Mouse (Mus musculus): ENCODE data around the gene Abhd16a.

The Abhd16a gene

DNA sequence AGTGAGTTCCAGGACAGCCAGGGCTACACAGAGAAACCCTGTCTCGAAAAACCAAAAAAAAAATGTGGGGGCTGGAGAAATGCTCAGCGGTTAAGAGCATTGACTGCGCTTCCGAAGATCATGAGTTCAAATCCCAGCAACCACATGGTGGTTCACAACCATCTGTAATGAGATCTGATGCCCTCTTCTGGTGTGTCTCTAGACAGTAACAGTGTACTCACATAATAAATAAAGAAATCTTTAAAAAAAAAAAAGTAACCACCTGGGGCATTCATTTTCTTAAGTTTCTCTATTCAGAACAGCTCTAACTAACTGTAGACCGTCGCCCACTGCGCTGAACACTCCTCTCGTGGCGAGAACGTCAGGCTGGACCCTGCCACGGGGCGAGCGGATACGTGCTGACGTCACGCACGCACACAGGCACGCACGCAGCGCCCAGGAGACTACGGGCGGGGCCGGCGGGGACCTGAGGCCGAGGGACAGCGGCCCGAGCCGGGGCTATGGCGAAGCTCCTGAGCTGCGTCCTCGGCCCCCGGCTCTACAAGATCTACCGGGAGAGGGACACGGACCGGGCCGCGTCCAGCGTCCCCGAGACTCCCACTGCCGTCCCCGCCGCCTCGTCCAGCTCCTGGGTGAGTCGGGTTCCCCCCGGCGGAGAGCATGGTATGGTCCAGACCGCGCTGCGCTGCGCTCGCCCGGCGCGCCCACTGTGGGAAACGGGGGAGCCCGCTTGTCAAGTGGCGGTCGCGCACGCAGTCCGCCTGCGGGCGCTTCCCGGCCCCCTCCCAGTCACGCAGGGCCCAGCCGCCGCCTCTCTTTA lies at the start of gene Abhd16a:
TSS of gene Abhd16a (plus strand) at position 439 of the 820 bp plus-strand sequence.
- peak; percentile 95 for DNase-seq

GRCm38 (mm10) chr17:35043794-35044193 lies 45.3 kb upstream of the Abhd16a start:
- no peak for DNase-seq

- no peak for DNase-seq
Observed at GRCm38 (mm10) chr17:35044904-35045806, 43.9 kb upstream of the Abhd16a start.

DNA sequence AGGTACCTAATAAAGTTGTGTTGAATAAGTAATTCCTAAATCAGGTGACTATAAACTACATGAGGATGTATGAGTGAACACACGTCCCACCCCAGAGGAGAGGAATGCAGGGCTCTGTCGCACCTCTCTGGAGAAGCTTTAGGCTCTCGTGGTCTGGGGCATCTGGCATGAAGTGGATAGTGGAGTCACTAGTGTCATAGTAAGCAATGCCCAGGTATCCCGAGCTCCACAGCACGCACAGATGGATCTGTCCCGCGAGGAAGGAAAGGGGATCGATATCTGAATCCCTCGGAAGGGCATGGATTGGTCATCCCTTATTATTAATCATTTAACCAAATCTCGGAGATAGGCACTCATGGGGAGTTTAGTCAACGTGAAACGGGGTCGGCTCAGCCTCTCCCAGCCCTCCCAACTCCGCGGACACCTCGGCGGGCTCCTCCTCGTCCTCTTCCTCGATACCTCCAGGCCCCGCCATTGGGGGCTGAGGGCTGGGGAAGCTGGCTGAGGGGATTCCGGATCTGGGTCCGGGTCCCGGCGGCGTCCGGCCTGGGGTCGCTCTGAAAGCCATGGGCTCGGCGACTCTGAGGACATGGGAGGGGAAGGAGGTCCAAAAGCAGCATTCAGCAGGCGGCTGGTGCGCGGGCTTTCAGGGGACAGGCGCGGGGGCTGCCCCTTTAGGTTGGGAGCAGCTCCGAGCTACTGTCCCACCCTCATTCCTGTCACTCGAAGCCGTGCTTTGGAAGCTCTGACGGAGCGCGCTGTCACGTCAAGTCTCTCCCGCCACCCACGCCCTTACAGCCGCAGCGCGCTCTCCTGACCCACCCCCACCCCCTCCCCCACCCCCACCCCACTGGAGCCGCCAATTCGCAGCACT lies 43.0 kb upstream of the Abhd16a start:
- no peak for DNase-seq

DNA sequence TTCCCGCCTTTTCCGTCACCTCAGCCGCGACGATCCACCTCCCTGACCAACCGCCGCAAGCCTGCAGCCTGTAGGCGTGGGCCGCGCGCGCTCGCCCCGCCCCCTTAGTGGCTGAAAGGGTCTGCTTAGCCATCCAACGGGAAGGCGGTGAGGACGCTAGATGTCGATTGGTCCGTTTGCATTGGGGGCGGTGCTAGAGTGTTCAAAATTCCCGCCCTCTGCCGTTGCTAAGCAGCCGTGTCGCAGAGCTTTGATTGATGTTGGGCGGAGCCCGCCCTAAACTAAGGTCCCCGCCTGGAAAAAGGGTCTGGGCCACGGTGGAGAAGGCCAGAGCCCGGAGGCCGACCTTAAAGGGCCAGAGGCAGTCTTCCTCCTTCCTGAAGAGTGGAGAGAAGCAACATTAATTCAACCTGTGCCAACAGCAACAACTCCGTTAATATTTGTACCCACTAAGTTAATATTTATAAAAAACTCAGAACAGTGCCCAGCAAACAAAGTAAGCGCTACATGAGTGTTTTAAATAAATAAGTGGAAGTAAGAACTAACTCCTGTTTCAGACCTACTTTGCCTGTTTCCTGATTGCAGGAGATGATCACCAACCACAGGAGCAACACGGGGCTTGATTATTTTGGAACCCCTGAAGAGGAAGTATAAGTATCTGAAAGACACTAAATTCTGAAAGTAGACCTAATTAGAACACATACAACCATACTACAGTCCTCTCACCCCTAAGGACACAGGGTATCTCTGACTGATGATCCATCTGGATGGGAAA lies 42.2 kb upstream of the Abhd16a start, which contains the start of gene Msh5:
TSS of gene Msh5 (minus strand) at position 65 of the 775 bp plus-strand sequence.
- DNase-seq = peak; percentile 98

GRCm38 (mm10) chr17:35047688-35048087 lies 41.4 kb upstream of the Abhd16a start:
- no peak for DNase-seq

DNA sequence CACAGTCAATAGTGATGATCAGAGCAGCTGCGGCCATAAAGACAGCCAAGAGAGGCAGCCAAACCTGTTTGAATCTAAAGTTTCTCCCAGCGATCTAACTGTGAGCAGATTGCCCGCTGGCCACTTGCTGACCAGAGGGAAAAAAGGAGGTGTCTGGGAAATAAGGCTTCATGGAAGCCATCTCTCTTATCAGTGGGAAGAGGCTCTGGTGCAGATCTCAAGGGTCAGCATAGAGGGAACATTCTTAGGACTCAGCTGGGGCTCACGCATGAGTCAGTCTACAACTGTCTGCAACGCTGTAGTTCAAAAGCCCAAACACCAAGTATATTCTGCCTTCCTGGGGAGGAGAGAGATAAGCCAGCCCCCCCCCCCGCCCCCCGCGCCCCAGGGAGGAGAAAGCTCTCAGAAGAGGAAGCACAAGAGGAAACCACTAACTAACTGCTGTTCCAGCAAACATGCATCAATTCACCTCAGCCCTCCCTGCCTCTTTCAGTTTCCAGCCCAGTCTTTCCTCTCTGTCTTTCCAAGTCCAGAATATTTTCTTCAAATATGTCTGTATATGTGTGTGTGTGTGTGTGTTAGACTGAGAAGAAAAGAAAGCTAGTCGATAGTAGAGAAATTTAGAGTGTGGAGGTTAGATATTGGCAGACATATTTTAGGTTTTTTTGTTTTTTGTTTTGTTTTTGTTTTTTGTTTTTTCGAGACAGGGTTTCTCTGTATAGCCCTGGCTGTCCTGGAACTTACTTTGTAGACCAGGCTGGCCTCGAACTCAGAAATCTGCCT lies 40.7 kb upstream of the Abhd16a start:
- peak; percentile 62 for DNase-seq

DNA sequence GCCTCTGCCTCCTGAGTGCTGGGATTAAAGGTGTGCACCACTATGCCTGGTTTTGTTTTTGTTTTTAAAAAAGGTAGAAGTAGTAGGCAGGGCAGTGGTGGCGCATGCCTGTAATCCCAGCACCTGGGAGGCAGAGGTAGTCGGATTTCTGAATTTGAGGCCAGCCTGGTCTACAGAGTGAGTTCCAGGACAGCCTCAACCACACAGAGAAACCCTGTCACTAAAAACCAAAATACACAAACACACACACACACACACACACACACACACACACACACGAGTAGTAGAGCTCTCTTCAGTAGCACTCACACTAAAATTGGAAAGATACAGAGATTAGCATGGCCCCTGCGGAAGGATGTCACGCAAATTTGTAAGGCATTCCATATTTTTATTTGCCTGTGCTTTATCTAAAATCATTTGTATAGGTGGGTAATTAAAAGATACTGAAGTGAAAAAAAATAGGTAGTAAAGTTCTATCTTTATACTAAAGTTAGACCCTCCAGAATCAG lies 40.1 kb upstream of the Abhd16a start:
- DNase-seq = no peak

- peak; percentile 80 for DNase-seq
Observed at GRCm38 (mm10) chr17:35049561-35050016, 39.5 kb upstream of the Abhd16a start, which contains the start of gene Clic1. Gene Clic1, plus strand, starts transcription at chr17:35049966.

DNA sequence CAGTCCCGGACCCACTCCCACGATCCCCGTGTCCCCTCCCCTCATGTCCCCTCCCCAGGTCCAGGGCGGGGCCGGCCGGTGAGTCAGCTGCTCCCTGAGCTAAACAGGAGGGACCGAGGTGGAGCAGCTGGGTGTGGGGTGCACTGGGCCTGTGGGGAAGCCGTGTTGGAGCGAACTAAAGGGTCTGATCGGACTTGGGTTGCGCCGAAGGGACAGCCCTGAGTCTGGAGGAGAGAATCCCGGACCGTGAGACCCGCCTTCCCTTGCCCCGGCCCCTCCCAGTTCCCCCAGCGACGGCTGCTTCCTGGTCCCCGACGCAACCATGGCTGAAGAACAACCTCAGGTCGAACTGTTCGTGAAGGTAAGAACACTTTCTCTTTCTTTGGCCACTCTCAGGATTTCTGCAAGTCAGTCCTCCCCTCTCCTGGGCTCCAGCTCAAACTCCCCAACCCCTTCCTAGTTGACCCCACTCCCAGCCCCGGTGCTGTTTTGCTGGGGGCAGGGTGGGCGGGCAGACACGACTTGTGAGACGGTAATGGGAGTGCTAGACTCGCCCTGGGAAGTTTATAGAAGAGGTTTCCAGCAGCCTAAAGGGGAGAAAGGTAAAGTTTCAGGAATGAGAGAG lies 38.8 kb upstream of the Abhd16a start:
- DNase-seq = peak; percentile 86

DNA sequence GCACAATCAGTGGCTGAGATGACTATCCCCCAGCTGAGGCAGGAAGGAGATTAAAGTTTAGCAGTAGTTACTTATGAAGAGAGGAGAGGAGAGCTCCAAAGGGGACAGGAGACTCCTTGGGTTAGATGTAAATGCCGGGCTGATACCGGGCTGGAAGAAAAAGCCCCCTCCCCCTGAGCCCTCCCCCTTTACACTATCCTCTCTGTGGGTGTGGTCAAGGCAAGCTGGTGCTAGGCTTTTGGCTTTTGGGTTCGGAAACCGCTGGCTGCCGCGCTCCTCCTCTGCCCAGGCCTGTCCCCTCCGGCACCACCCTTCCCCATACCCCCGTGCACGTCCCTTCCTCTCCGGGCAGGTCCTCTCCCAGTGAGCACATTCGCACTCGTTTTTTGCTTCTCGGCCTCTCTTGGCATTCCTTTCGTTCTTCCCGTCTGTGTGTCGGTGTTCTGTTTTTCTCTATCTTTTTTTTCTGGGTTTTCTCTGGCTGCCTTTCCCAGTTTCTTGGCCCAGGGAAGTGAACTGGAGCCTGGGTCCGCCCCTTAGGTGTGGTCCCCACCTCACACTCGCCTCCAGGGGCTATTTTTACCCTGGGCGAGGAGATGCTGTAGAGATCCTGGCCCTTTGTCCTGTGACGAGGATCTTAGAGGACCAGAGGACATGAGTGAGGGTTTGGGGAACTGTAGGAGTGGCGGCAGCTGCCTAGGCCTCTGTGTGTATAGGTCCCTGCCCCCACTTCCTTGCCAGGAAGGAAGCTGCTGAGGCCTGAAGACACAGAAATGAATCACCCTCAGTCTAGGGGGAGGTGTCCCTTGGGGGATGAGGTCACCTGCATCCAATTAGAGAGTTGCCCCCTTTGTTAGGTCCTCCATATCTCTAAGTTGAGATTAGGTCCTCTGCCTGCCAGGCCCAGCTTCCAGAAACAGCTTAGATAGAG lies 37.6 kb upstream of the Abhd16a start:
- DNase-seq = peak; percentile 81

DNA sequence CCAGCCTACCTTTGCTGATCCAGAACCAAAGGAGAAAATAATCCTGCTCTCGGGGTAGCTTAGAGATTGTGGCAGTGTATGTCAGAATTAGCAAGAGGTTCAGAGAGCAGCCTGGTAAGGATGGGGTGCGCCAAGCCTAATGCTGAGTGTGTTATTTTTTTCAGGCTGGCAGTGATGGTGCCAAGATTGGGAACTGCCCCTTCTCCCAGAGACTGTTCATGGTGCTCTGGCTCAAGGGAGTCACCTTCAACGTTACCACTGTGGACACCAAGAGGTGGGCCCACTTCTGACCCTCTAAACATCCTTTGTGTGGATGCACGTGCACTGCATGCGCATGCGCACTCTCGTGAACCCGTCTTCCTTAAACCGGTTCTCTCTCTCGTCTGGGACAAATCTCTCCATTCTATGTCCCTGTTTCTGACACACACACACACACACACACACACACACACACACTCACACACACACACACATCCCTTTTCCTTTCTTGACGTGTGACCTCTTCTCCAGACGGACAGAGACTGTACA lies 36.7 kb upstream of the Abhd16a start:
- DNase-seq = no peak

DNA sequence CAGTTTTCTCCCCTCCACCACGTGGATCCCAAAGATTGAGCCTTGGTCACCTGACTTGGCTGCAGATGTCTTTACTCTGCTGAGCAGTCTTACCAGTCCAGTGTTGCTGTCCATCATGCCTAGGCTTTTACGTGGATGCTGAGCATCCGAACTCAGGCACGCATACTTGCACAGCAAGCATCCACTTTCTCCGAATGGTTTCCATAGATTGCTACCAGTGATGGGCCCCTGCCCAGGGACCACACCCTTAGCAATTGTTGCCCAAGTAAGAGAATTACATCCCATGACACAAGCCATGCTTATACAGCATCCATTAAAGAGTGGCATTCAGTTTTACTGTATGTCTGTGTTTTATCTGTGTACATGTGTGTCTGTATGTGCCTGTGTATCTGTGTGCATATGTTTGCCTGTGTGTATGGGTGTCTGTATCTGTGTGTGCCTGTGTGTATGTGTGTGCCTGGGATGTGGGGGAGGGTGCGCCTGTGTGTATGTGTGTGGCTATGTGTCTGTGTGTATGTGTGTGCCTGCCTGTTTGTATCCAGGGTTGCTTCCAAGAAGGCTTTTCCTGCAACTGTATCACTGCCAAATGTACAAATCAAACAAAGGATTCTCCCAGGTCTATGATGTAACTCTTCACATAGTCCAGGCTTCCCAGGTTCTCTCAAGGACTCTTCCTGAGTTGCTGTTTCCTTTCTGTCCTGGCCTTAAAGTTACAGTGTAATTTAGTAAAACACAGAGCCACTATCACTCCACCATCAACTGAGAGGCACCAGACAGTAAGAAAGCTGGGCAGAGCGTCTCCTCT lies 33.2 kb upstream of the Abhd16a start:
- no peak for DNase-seq

DNA sequence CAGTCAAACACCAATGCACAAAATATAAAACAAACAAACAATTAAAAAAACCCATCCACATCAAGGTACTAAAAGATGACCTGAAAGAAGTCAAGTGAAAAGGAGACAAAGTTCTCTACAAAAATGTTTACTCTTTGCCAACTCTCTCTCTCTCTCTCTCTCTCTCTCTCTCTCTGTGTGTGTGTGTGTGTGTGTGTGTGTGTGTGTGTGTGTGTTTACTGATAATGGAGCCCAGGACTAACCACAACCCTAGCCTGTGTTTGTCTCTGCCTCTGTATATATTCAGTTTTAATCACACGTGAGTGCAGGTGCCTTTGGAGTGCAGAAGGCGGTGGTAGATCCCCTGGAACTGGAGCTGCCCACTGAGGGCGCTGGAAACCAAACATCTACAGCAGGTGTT lies 32.0 kb upstream of the Abhd16a start:
- DNase-seq = no peak

- no peak for DNase-seq
Observed at GRCm38 (mm10) chr17:35058316-35058715, 30.7 kb upstream of the Abhd16a start.

GRCm38 (mm10) chr17:35058911-35059892 lies 29.9 kb upstream of the Abhd16a start, which contains the start of gene Ddah2:
Gene Ddah2, plus strand, starts transcription at chr17:35059035.
- DNase-seq = peak; percentile 94

Measured in thymus, postnatal 14 days (tissue).